ENCODE assay signal across 8 mouse cellular contexts in the genomic region with DNA sequence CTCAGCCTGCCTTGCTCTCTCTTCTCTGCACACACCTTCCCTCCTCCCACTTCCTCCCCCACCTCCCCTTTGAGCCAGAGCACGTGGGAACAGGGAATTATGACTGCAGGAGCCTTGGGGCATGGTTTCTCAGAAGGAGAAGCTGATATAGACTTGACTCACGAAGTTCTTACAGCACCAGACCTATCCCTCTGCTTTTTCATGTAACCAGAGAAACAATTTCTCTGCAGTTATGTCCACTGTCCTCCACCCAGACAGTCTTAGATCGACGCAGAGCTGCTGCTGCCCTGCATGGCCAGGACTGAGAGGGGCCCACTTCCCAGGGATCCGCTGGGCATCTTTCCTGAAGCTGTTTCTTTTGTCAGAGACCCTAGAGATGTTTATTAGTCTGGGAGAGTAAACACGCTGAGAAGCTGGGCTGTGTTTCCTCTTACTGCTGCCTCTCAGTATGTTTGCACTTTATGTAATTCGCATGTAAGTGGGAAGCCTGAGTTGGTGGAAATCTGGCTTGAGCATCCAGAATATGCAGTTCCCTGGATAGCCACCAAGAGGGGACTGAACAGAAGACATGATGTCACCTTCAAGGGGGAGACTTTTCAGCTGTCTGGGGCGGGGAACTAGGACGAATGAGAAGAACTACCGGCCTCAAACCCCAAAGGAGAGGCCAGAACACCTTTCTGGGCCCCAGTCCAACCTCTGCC. TPM values are rescaled to one million over a fixed set of nuclear protein-coding genes. Genes with fewer than 3 reads are reported as not detected.
DNase-seq lines count a peak whose midpoint lies in the region; ATAC-seq and TF ChIP-seq lines count a peak whose summit lies in the region.

No protein-coding gene starts in this region.

- no peak for TF ChIP-seq EP300 in heart, postnatal 0 days (IDR thresholded peaks at IDR 0.05; ENCODE audit: low read depth)

- peak; percentile 12 for TF ChIP-seq CTCF in heart, postnatal 0 days (IDR thresholded peaks at IDR 0.05; ENCODE audit: low read depth)

- WGBS in heart, postnatal 0 days, result 30% methylated on average over 10 of the region's 10 CpGs
- WGBS in hindbrain, embryonic 16.5 days, result 29% methylated on average over 10 of the region's 10 CpGs
- 16% methylated on average over 10 of the region's 10 CpGs for WGBS in limb, embryonic 14.5 days

- H3K9me3 ChIP-seq in heart, postnatal 0 days (replicated peaks; ENCODE audit: control insufficient read depth, low read length), result no peaks in the 10 kb centered on the region
- no peaks in the 10 kb centered on the region for H3K9me3 ChIP-seq in hindbrain, embryonic 16.5 days (ENCODE audit: control insufficient read depth, low read length)
- H3K9me3 ChIP-seq in limb, embryonic 14.5 days (ENCODE audit: control insufficient read depth, low read length), result no peaks in the 10 kb centered on the region

- peak; percentile 31 for DNase-seq in heart, postnatal 0 days (ENCODE audit: low spot score)
- DNase-seq in heart, adult 9 months (ENCODE audit: low spot score in 2 of 2), result no peak
- peak; percentile 23 for DNase-seq in cerebellum, adult 8-10 months
- DNase-seq in limb, embryonic 14.5 days (ENCODE audit: low spot score), result peak; percentile 67
- no peak for DNase-seq in adrenal gland, adult 8-10 months
- no peak for DNase-seq in c-Kit-positive CD71-positive TER-119-positive erythroid progenitor cells, embryonic 14.5 days (ENCODE audit: low spot score)

- H3K9ac ChIP-seq in heart, postnatal 0 days (replicated peaks; ENCODE audit: low read depth, low read length), result no peak overlapping the region
- H3K9ac ChIP-seq in hindbrain, embryonic 16.5 days (ENCODE audit: low read depth, low read length), result no peak overlapping the region
- no peak overlapping the region for H3K9ac ChIP-seq in limb, embryonic 14.5 days (ENCODE audit: low read depth, low read length, severe bottlenecking)

- H3K27ac ChIP-seq in heart, postnatal 0 days (ENCODE audit: low read depth), result peak overlapping the region; percentile 40
- H3K27ac ChIP-seq in hindbrain, embryonic 16.5 days (ENCODE audit: low read depth, low read length), result peak overlapping the region; percentile 48
- H3K27ac ChIP-seq in limb, embryonic 14.5 days (replicated peaks; ENCODE audit: low read depth, low read length), result peak overlapping the region; percentile 67

- TF ChIP-seq POLR2A in limb, embryonic 14.5 days (IDR thresholded peaks at IDR 0.05; ENCODE audit: borderline replicate concordance, extremely low read depth, insufficient read depth, insufficient read length), result no peak

- no peaks in the 10 kb centered on the region for H3K27me3 ChIP-seq in heart, postnatal 0 days (ENCODE audit: control insufficient read depth, insufficient read depth, low read length)
- no peaks in the 10 kb centered on the region for H3K27me3 ChIP-seq in hindbrain, embryonic 16.5 days (replicated peaks; ENCODE audit: control insufficient read depth, insufficient read depth, low read length)
- H3K27me3 ChIP-seq in limb, embryonic 14.5 days (ENCODE audit: control insufficient read depth, insufficient read depth, low read length), result no peaks in the 10 kb centered on the region

- H3K4me2 ChIP-seq in heart, postnatal 0 days (ENCODE audit: low read depth, low read length), result no peak overlapping the region
- no peak overlapping the region for H3K4me2 ChIP-seq in hindbrain, embryonic 16.5 days (ENCODE audit: low read length)
- no peak overlapping the region for H3K4me2 ChIP-seq in limb, embryonic 14.5 days (replicated peaks; ENCODE audit: low read depth, low read length, severe bottlenecking)

- ATAC-seq in heart, postnatal 0 days (ENCODE audit: insufficient read depth, low read depth), result peak; percentile 46; the same call in 1 of the 2 replicates
- ATAC-seq in hindbrain, embryonic 16.5 days, result peak; percentile 28; the same call in 1 of the 2 replicates
- ATAC-seq in limb, embryonic 14.5 days (ENCODE audit: low FRiP score, low read depth), result peak; percentile 83
- ATAC-seq in megakaryocyte-erythroid progenitor cell, adult 5-6 weeks (replicated peaks; ENCODE audit: low FRiP score, low TSS enrichment, poor library complexity, severe bottlenecking), result no peak

- no peaks in the 10 kb centered on the region for H3K36me3 ChIP-seq in heart, postnatal 0 days (replicated peaks; ENCODE audit: control insufficient read depth, insufficient read depth, low read length)
- H3K36me3 ChIP-seq in hindbrain, embryonic 16.5 days (ENCODE audit: control insufficient read depth, insufficient read depth, low read length), result no peaks in the 10 kb centered on the region
- H3K36me3 ChIP-seq in limb, embryonic 14.5 days (ENCODE audit: control insufficient read depth, insufficient read depth, low read length), result no peaks in the 10 kb centered on the region

- H3K4me3 ChIP-seq in heart, postnatal 0 days (ENCODE audit: low read depth, low read length), result no peak overlapping the region
- no peak overlapping the region for H3K4me3 ChIP-seq in hindbrain, embryonic 16.5 days (ENCODE audit: low read length)
- no peak overlapping the region for H3K4me3 ChIP-seq in limb, embryonic 14.5 days (replicated peaks; ENCODE audit: low read length)

- peaks cover 8% of the 10 kb centered on the region; the same call in 1 of the 2 replicates for H3K4me1 ChIP-seq in heart, postnatal 0 days (ENCODE audit: control insufficient read depth, insufficient read depth)
- peaks cover 19% of the 10 kb centered on the region for H3K4me1 ChIP-seq in hindbrain, embryonic 16.5 days (ENCODE audit: control insufficient read depth, insufficient read depth, low read depth, low read length)
- peaks cover 14% of the 10 kb centered on the region for H3K4me1 ChIP-seq in limb, embryonic 14.5 days (ENCODE audit: control insufficient read depth, insufficient read depth, low read length)

RNA-seq across cellular contexts. Expression of a gene that starts 55.1 kb away (rescaled TPM):
- 129 and 183 TPM in 2 replicates for total RNA-seq in heart, postnatal 0 days (2014; rRNA removed; ENCODE audit: low replicate concordance)
- polyA plus RNA-seq in heart, postnatal 0 days (2015; fragmentation: Nextera tagmentation; extraction: Ambion mirVana), result 389 and 428 TPM in 2 replicates
- polyA plus RNA-seq in hindbrain, embryonic 16.5 days (2015; fragmentation: Nextera tagmentation; extraction: Ambion mirVana), result 2,782 and 3,155 TPM in 2 replicates
- 385 and 537 TPM in 2 replicates for polyA plus RNA-seq in limb, embryonic 14.5 days (2012; rRNA removed)
- 933 and 956 TPM in 2 replicates for polyA plus RNA-seq in limb, embryonic 14.5 days (2014; fragmentation: Nextera tagmentation; extraction: Ambion mirVana)
- 100 to 1,000 TPM; 507 to 545 (median 540) TPM for total RNA-seq in adrenal gland, adult 8-10 months (2022)
- total RNA-seq in megakaryocyte-erythroid progenitor cell, adult 5-6 weeks (2014; fragmentation: Nextera tagmentation), result 286 and 288 TPM in 2 replicates
- 970 and 1,345 TPM in 2 replicates for total RNA-seq in megakaryocyte-erythroid progenitor cell, adult 5-6 weeks (2017)

Comparison
In these comparisons a context has a peak if more than half of its experiments do, and no peak if none do; other contexts are left out.
1. DNase-seq: peak in heart, postnatal 0 days (single experiment), cerebellum, adult 8-10 months (single experiment) and limb, embryonic 14.5 days (single experiment); none in heart, adult 9 months (0 of 2), adrenal gland, adult 8-10 months (single experiment) and c-Kit-positive CD71-positive TER-119-positive erythroid progenitor cells, embryonic 14.5 days (single experiment).
2. Peak in every context shown above with its lines, with median percentiles within 50 percentile points of each other: H3K27ac ChIP-seq.